Mouse (Mus musculus) layer of hippocampus, adult 18-20 months (tissue): ENCODE results near the gene Smyd3. TPM values are rescaled to one million over a fixed set of nuclear protein-coding genes. Genes with fewer than 3 reads are reported as not detected.

Experiments used
- DNase-seq, 2 experiments: peaks; one replicate each; pipeline ENCODE4 v3.0.0; 2022; ENCODE audit warnings: low spot score in 2 of 2
- total RNA-seq, 2 experiments: library from RNA; stranded (reverse); gene quantifications; 2 replicates each; pipeline ENCODE4 v1.2.3; 2021

The Smyd3 gene
- total RNA-seq, 2 experiments from 2014 or later, result 22.4 TPM

DNA sequence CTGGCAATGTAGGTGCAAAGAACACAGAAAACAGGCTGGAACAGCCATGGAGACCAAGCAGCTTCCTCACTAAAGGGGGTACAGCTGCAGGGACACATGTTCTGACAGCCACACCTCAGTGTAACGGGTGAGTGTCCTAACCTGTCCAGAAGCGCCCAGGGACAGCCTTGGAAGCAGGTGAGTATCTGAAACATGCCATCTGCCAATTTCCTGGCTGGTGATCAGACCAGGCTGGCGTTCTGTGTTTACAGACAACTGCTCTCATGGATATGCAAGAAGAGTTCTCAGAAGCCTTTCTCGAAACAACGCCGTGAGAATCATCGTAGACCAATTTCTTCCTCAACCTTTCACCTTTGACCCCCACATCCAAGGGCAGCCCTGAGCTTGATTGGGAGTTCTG lies 444.0 kb downstream of the Smyd3 start:
- no peak for DNase-seq

DNA sequence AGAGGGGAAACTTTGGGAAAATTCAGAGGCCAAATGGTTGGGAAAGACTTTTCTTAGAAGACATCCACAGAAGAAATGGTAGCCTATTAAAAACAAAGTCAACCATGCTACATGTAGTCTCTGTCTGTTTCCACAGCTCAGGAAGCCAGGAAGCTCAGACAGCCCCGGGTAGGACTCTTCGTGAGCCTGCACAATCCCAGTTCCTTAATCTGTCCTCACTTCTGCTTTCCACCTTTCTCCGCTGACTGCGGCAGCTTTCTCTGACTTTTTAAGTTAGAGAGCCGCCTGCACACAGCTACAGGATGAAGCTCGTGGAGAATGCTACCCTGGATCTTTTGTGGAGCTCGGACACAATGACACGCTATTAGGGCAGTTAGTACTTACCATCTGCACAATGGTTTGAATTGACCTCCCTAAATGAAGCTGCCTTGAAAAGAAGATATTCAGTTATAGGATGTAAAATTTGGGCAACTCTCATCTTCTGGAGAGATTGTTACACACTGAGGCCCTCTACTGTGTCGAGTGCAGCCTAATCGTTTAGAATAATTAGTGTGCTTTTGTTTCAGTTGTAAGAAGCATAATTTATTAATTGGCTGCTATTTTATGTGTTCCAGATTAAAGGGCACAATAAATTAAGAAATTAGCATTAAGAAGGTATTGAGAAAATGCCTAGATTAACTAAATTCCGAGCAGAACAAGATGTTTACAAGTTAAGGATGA lies 444.7 kb downstream of the Smyd3 start:
- no peak for DNase-seq

DNA sequence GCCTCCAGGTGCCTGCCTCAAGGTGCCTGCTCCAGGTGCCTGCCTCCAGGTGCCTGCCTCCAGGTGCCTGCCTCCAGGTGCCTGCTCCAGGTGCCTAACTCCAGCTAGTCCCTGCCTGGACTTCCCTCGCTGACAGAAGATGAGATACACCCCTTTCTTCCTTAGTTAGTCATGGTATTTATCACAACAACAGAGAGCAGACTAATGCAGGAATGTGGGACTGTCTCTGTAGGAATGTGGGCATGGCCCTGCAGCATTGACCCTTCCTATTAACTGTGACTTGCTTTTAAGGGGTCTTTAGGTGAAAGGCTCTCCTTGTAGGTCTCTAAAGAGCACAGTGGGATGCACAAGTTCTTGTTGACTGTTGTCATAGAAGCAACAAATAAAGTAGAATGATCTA lies 445.4 kb downstream of the Smyd3 start:
- no peak for DNase-seq

DNA sequence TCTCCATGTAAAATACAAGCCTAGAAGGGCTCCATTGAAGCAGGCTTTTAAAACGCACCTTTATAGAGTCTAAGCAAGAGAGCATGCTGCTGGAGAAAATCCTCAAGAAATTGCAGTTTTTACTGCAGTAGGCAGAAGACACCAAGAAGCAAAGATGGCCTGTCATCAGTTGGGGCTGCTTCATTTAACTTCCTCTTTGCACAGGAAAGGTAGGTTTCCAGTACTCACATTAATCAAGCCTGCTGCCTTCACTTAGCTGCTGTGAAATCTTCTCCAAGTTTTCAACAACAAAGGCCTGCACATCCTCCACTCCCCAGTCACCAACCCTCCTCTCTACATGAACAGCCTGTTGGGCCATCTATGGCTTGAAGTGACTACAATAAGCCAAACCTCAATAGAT lies 448.9 kb downstream of the Smyd3 start:
- no peak for DNase-seq

DNA sequence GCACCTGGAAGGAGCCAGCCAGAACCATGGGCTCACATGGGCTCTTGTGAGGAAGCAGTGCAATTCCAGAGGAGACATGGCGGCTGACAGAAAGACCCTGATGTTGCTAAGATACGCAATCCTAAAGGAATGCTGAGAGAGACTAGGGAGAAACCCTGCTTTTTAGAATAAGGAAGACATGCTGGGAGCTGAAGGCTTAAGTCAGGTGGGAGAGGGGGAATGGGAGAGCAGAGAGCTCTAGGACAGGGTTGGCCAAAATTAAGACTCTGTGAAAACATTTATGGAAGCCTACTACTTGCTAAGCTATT lies 452.6 kb downstream of the Smyd3 start:
- no peak for DNase-seq

DNA sequence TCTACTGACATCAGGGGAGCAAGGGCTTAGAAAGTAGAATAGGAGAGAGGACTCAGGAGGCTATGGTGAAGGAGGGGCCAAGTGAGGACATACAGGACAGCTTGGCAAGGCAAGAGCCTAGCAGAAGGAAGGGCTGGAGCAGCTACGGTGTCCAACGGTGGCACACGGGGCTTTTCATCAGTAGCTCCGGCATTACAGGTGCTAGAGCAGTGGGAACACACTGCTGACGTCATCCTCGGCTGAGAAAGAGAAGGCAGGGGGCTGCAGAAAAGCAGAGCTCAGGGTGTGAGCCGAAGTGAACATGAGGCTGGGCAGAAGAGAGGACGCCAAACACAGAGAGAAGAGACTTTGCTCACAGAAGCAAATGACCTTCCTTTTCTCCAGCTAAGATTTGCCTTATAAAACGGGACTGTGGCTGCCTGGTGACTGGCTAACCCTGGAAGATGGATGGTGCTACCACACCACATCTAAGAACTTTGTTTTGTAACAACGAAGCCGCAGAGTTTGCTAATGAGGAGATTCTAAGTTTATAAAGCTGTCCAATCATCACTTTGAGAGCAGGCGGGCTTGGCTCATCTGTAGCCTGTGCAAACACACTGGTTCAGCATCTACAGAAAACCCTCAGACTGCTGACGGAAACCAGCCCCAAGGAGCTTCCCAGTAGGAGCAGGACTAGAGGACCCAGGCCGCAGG lies 453.1 kb downstream of the Smyd3 start:
- no peak for DNase-seq

DNA sequence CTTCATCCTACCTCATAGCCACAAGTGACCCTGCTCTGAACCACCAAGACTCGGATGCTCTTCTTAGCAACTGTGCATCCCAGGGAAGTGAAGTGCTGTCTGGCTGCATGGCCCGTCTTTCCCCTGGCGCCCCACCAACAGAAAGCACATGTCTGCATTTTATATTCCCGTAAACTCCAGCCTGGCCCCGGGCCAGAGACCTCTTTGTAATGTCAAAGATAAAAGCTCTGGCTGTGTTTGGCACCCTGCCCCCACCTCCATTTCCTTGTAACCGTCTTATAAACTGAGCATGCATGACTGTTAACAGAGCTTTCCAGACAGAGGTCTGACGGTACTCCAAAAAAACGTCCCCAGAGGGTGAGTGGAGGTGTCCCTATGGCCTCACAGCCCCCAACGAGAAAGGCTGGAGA lies 456.1 kb downstream of the Smyd3 start:
- DNase-seq, result no peak

DNA sequence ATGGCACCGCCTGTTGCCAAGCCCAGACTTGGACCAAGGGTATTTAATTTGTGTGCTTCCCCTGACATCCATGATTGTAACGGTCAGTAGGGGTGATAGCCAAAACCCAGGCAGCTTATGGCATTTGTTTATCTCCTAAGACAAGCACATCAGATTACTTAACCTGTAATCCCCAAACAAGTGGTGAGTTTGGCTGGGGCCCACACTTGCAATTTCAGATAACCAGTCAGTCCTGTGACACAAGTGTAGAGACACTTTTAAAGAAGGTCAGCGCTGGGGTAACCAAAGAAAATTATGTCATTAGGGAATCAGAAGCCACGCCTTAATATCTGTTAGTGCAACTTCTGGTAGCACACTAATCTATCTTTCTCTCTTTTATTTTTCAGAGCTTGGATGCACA lies 456.8 kb downstream of the Smyd3 start:
- DNase-seq, result no peak

DNA sequence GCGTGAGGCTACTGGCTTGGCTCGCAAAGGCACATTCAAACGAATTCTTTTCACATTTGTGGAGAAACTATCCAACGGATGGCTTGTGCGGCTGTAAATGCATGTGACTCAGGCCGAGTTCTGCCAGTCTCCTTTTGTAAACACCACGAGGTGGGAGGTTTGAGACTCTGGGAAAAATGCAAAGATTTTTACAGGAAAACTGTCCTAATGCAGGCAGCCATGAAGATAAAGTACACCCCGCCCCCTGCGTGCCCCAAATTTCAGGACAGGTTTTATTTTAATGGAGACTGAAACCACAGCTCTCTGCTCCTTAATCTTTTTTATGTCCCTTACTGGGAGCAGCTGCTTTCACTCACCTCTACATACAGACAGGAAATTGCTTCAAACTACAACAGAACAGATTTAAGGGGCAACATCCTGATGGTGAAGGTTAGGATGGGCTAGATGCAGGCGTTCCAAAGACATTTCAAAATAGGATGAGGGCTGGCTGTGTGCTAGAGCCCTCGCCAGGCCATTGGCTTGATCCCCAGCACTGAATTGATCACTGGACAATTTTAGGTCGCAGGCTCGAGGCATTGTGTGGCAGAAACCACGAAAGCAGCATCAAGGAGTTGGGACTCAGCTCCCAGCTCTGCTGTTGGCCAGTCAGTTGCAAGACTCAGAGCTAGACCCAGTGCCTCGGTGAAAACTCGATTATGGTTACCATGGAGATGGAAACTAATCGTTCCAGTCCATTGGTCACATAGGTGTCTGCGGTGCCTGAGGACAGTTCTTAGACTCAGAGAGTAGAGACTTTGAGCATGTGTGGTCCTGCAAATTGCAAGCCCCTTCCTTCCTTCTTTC lies 457.5 kb downstream of the Smyd3 start:
- no peak for DNase-seq

DNA sequence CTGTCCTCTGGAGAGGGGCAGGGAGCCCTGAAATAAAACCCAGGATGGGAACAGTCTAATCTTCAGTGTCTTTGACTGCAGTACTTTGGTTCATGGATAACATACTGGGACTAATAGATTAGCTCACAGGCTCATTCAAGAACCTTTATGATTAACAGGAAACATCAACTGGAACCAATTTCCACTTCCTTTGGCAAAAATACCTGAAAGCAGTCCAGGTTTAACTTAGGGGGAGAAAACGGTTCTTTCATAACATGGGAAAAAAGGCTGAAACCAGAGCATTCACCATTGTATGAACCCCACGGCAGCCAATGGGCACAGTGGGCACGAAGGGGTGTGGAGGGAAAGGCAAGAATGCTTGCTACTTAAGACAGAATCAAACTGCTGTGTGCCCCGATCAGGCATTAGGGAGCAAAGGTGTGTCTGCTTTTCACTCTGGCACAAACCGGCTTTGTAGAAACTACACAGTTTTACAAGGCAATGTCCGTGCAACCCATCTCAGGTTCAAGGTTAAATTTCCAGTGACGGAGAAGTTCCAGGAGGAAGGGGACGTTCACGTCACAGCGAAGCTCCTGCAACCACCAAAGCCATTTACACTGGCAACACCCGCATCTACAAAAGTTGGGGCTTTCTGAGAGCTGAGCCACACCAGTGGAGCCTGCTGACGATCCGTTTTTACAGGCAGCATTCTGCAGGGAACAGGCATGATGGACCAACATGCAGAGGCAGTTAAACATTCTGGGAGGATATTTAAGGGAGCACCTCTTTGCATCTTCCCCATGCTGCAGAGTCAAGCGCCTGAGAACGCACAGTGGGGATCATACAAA lies 458.3 kb downstream of the Smyd3 start:
- DNase-seq, result no peak

DNA sequence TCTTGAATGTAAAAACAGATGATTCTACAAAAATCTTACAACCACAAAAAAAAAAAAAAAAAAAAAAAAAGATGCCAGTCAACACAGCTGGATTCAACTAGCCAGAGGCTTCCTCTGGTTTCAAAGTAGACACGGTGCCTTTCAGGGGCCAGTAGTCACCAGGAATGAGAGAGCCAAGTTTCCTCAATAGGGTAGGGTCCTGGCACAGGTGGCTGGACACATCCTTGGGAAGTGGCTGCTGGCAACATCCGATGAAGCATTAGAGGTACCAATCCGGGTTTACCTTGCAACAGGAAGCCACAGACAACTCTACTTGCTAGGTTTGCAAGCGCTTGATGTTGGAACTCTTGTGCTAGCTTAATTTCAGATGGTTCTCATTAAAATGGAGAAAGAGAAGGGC lies 459.2 kb downstream of the Smyd3 start:
- no peak for DNase-seq

DNA sequence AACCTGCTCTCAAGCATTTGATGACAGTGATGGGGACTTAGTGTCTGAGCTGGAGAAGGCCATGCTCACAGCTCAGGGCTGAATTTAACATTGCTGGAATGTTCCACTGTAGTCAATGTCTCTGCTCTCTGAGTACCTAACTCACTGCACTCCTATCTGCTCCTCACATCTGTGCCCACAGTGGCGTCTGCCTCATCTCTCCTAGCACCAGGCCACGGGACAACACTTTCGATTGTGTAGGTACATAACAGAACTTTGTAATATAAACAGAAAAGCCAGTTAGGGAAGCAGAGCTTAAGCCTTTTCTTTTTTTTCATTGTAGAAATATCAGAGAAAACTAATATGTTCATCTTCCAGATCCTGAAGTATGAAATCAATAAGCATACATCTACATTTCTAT lies 462.1 kb downstream of the Smyd3 start:
- DNase-seq, result no peak

DNA sequence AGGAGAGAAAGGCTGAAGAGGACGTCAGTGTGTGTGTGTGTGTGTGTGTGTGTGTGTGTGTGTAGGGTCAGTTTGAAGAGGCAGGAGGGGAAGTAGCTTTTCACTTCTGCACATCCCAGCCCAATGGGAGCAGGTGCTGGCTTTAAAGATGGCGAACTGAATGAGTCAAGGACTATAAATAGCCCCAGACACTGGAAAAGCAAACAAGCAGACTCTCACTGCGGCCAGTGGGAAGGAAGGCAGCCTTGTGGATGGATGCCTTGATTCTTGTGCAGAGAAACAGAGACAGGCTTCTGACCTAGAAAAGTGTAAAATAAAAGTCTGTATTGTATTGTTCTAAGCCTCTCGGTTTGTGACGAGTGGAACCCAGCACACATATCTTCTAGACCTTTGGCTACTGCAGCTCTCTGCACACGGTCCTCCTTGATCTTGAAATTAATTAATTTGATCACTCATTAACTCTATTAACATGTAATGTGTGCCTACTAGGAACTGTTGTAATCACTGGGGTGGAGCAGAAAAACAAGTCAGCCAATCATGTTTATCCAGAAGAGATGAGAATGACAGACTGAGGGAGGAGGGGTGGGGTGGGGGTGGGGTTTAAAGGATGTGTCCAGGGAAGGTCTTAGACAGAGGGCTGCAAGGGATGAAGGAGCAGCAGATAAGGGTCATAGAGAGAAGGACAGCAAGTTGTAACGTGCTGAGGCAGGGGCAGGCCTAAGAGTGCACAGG lies 463.3 kb downstream of the Smyd3 start:
- DNase-seq, result no peak

DNA sequence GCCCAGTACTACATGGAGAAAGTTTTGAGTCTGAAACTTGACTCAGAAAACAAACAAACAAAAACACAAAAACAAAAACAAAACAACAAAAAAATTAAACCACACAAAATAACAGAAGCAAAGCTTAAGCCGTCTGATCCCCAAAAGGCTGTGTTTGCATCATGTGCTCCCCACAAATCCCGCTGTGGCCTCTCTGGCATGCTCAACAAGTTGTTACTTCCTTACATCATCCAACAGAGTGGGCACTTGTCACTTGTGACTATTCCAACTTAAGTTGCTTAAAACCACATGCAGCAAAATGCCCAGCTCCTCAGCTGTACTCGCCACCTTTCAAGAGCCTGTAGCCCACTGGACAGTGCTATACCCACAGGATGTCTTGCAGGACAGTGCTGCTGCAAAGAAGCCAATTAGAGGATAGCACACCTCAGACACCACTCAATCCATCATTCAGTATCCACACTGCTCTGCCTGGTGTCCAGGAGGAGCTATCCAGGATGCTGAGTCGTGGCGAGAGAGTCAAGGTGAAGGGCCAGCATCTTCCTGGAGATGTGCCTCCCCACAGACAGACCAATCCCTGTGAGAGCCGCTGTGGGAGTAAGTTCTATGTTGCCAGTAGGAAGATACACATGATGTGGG lies 465.2 kb downstream of the Smyd3 start:
- DNase-seq, result no peak

DNA sequence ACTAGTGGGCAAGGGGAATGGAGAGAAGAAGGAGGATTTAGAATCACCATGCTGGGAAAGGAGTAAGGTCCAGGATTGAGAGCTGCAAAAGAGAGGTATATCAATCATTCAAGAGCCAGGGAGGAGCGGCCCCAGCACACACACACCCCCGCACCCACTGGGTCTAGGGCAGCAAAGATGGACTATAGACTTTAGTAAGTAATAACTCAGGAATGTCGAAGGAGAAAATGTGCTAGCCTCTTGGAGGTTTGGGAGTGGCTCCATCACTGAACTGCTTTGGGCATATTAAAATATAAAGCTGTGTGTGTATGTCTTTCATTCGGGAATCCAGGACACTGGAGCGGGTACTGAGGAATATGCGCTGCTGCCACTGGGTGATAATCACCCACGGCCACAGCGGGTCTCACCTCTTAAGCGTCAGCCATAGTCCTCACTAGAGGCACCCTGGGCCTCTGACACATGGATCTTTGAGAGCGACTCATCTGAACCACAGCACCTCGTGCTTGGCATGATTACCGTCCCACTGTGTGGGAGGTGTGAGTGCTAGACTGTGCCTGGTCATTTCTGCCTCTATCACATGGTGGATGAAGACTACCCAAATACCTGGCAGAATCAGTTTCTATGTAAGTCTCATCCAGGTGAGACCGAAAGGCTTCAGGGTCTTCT lies 469.8 kb downstream of the Smyd3 start:
- no peak for DNase-seq

DNA sequence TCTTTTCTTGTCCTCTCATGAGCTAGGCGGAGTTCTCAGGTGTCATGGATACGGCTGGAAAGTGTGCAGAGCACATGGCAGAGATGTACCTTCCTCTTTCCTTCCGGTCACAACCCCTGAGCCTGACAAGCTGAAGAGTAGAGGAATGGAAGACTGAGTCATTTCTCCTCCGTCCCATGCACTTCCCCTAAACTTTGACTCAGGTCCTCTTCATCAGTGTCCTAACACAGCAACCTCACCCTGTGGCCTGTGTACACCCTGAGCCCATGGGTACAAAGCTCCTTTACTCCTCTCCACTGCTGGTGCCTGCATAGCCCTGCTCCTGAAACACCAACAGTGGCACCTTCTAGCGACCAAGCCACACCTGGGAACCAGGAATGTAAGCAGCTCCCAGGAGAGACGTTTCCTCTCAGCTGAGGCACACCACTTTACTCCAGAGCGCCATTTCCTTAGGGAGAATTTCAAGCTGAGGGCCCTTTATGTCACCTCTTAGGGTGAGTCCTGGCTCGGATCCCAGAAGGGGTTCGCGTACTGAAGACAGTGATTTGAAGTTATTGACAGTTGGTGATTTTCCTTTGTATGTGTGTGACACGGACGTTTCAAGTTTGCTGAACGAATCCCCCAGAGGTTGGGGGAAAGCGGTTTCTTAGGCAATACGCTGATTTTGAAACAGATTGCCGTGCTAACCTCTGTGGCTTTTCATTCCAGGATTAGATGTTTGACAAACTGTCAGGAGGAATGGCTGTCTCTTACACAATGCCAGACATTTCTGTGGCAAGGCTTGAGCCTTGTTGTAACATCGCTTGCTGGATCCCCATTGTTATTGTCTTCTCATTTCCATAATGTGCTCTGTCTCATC lies 471.8 kb downstream of the Smyd3 start:
- DNase-seq, result no peak

DNA sequence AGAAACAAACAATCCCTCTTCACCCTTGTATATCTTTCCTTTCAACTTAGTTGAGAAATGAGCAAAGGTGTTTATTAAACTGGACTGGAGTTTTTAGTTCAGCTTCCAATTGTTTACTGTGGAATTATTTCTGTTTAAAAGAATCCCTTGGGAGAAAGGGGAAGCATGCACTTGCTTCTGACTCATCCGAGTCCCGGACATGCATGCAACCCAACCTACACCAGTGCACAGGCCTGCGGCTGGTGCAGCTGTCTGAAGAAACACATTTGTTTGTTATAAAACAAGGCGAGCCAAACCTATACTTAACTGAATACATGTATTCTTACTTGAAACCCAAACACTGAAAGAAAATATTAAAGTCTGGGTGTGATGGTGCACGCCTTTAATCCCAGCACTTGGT lies 473.7 kb downstream of the Smyd3 start:
- DNase-seq, result no peak

DNA sequence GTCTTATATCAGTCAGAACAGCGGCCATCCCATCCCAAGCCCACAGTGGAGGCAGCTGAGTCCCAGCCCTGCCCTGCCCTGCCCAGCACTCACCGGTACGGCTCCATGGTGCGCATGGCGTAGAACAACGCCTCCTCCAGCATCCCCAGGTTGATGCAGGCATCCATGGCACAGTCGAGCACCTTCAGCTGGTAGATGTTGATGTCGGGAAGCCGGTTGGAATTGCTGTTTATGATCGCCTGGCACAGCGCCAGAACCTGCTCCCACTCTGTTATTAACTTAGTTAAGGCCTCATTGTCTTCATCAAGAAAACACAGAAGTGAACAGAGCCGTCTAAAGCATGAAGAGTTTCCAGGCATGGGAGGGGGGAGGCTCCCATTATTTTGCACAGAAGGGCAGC lies 474.2 kb downstream of the Smyd3 start:
- DNase-seq, result no peak

DNA sequence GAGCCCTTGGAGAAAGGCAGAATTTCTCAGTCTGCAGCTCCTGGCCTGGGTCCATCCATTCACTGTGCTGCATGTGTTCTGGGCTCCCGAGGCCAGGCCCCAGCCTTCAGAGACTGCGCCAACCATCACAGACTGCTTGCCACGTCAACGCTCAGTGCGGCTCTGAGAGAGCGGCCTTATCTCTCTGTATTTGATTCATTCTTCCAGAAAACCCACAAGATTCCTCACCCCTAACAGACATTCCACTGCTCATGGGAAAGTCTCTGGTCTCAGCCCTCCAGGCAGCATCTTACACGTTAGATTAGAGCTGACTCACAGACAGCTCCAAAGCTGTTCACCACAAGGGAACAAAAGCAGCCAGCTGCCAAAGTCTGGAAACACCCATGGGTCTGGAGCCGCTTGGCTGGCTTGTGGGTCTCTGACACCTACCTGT lies 475.9 kb downstream of the Smyd3 start:
- DNase-seq, result peak; percentile 13 to 51
